Mouse (Mus musculus) midbrain, embryonic 11.5 days (tissue): Measurements from ENCODE around the gene Slc17a5. TPM values are rescaled to one million over a fixed set of nuclear protein-coding genes. Genes with fewer than 3 reads are reported as not detected.
"Not testable (repeated sequence)": the region's sequence is repeated elsewhere in the genome, so short reads cannot be mapped to it uniquely, and the experiment has no call there.

ENCODE experiments used
- ATAC-seq: fragments of 200-750 bp; cut with Nextera tagmentation; 2 replicates; pipeline ENCODE4 v1.8.0; 2017; ENCODE audit warnings: moderate TSS enrichment, moderate library complexity; ENCODE audit not compliant: low FRiP score
- DNase-seq: peaks from one replicate; pipeline ENCODE4 v3.0.0; 2015; ENCODE audit warnings: low spot score; ENCODE audit errors: missing footprints
- H3K27ac ChIP-seq: fragments of 300-500 bp; sonication (generic); 2 replicates; pipeline ENCODE4 v1.5.1; 2014; ENCODE audit warnings: low read depth, low read length
- H3K27me3 ChIP-seq: fragments of 300-500 bp; sonication (generic); 2 replicates; pipeline ENCODE4 v1.6.1; 2014; ENCODE audit warnings: mild to moderate bottlenecking, low read length, moderate library complexity, mixed read lengths; ENCODE audit not compliant: control insufficient read depth, insufficient read depth
- H3K36me3 ChIP-seq: fragments of 300-500 bp; sonication (generic); 2 replicates; pipeline ENCODE4 v1.6.1; 2014; ENCODE audit warnings: mild to moderate bottlenecking, low read length, moderate library complexity, mixed read lengths; ENCODE audit not compliant: control insufficient read depth, insufficient read depth
- H3K4me1 ChIP-seq: fragments of 300-500 bp; sonication (generic); 2 replicates; pipeline ENCODE4 v1.6.1; 2014; ENCODE audit warnings: low read length; ENCODE audit not compliant: control insufficient read depth, insufficient read depth
- H3K4me2 ChIP-seq: fragments of 300-500 bp; sonication (generic); 2 replicates; pipeline ENCODE4 v1.6.1; 2014; ENCODE audit warnings: mild to moderate bottlenecking, moderate library complexity
- H3K4me3 ChIP-seq: fragments of 300-500 bp; sonication (generic); 2 replicates; pipeline ENCODE4 v1.5.1; 2014; ENCODE audit warnings: low read depth, low read length
- H3K9ac ChIP-seq: fragments of 300-500 bp; sonication (generic); 2 replicates; pipeline ENCODE4 v1.6.1; 2014; ENCODE audit warnings: low read length
- H3K9me3 ChIP-seq: fragments of 300-500 bp; sonication (generic); 2 replicates; pipeline ENCODE4 v1.6.1; 2016; ENCODE audit warnings: low read length; ENCODE audit not compliant: control insufficient read depth
- WGBS: fragments of 180-500 bp; shearing (Covaris S2); extraction: QIAGEN DNeasy Blood & Tissue Kit; methylation state at CpG from one replicate; pipeline ENCODE4 v1.1.7; 2014; 5-methylcytosine and 5-hydroxymethylcytosine counted together
- polyA plus RNA-seq: library from polyadenylated mRNA; unstranded; fragments of >200 nt; fragmentation: Nextera tagmentation; extraction: Ambion mirVana; gene quantifications from 2 replicates; pipeline ENCODE4 v1.2.1, GENCODE M21; 2014

Gene Slc17a5
- polyA plus RNA-seq, 1 experiment from 2014 or later, result 9.8 TPM

- peak overlapping the region; percentile 37 for H3K9ac ChIP-seq
- under 1% methylated on average over 6 of the region's 6 CpGs for WGBS
- no peaks in the 10 kb centered on the region for H3K36me3 ChIP-seq
- no peaks in the 10 kb centered on the region for H3K27me3 ChIP-seq
- no peaks in the 10 kb centered on the region for H3K9me3 ChIP-seq
- H3K27ac ChIP-seq, result peak overlapping the region; percentile 85
- no peak overlapping the region for H3K4me3 ChIP-seq
- peak overlapping the region; percentile 1; the same call in 1 of the 2 replicates for H3K4me2 ChIP-seq
- peaks cover 17% of the 10 kb centered on the region for H3K4me1 ChIP-seq
- ATAC-seq, result peak; percentile 85
- DNase-seq, result peak; percentile 93
These were observed 84.4 kb downstream of the Slc17a5 start for GRCm38 (mm10) chr9:78503223-78504079.

- Histone ChIP-seq H3K9ac (no peak overlapping the region), H3K4me2 (no peak overlapping the region), H3K36me3 (no peaks in the 10 kb centered on the region), H3K4me3 (no peak overlapping the region), H3K27ac (no peak overlapping the region), H3K27me3 (no peaks in the 10 kb centered on the region), H3K9me3 (no peaks in the 10 kb centered on the region), H3K4me1 (peaks cover 17% of the 10 kb centered on the region)
- WGBS, result 83% methylated on average over 4 of the region's 4 CpGs
- DNase-seq (no peak), ATAC-seq (no peak)
These were observed 86.6 kb downstream of the Slc17a5 start for GRCm38 (mm10) chr9:78501284-78501683.

- Histone ChIP-seq H3K27me3 (no peaks in the 10 kb centered on the region), H3K9me3 (no peaks in the 10 kb centered on the region), H3K27ac (no peak overlapping the region), H3K9ac (no peak overlapping the region), H3K4me2 (no peak overlapping the region), H3K4me3 (no peak overlapping the region), H3K4me1 (peaks cover 17% of the 10 kb centered on the region), H3K36me3 (no peaks in the 10 kb centered on the region)
- no peak for DNase-seq
- ATAC-seq, result no peak
- WGBS, result 77% methylated on average over 3 of the region's 3 CpGs
These were observed 87.5 kb downstream of the Slc17a5 start for GRCm38 (mm10) chr9:78500386-78500785.

GRCm38 (mm10) chr9:78493171-78493570, 94.7 kb downstream of the Slc17a5 start:
- DNase-seq (no peak), ATAC-seq (no peak)
- Histone ChIP-seq H3K9ac (no peak overlapping the region), H3K4me2 (no peak overlapping the region), H3K9me3 (no peaks in the 10 kb centered on the region), H3K27me3 (no peaks in the 10 kb centered on the region), H3K4me1 (peaks cover 3% of the 10 kb centered on the region; the same call in 1 of the 2 replicates), H3K36me3 (no peaks in the 10 kb centered on the region), H3K27ac (no peak overlapping the region), H3K4me3 (no peak overlapping the region)
- WGBS, result 89% methylated on average over 7 of the region's 7 CpGs

- H3K4me3 ChIP-seq, result no peak overlapping the region
- 90% methylated on average over 3 of the region's 3 CpGs for WGBS
- no peaks in the 10 kb centered on the region for H3K9me3 ChIP-seq
- ATAC-seq (no peak), DNase-seq (no peak)
- H3K9ac ChIP-seq, result no peak overlapping the region
- no peak overlapping the region for H3K4me2 ChIP-seq
- no peak overlapping the region for H3K27ac ChIP-seq
- peaks cover 3% of the 10 kb centered on the region; the same call in 1 of the 2 replicates for H3K4me1 ChIP-seq
- no peaks in the 10 kb centered on the region for H3K27me3 ChIP-seq
- H3K36me3 ChIP-seq, result no peaks in the 10 kb centered on the region
These were observed 95.6 kb downstream of the Slc17a5 start for GRCm38 (mm10) chr9:78492254-78492653.

- ATAC-seq, result no peak
- Histone ChIP-seq H3K36me3 (no peaks in the 10 kb centered on the region), H3K27ac (no peak overlapping the region), H3K9ac (no peak overlapping the region), H3K4me2 (no peak overlapping the region), H3K27me3 (no peaks in the 10 kb centered on the region), H3K9me3 (no peaks in the 10 kb centered on the region), H3K4me3 (no peak overlapping the region), H3K4me1 (peaks cover 3% of the 10 kb centered on the region; the same call in 1 of the 2 replicates)
- 90% methylated on average over 3 of the region's 3 CpGs for WGBS
- no peak for DNase-seq
These were observed 96.7 kb downstream of the Slc17a5 start for GRCm38 (mm10) chr9:78491169-78491568.

- Histone ChIP-seq H3K4me2 (peak within 1 kb of the TSS; percentile 55), H3K4me3 (peak within 1 kb of the TSS; percentile 34), H3K9ac (peak within 1 kb of the TSS; percentile 70), H3K27ac (no peak within 1 kb of the TSS; the same call in 1 of the 2 replicates), H3K4me1 (peaks cover 3% of the 10 kb centered on the region; the same call in 1 of the 2 replicates), H3K36me3 (no peaks in the 10 kb centered on the region), H3K9me3 (no peaks in the 10 kb centered on the region), H3K27me3 (no peaks in the 10 kb centered on the region)
- ATAC-seq (peak; percentile 80), DNase-seq (peak; percentile 94)
- 4% methylated on average over 19 of the region's 20 CpGs for WGBS
These were observed 98.9 kb downstream of the Slc17a5 start, which contains the start of gene Eef1a1 for GRCm38 (mm10) chr9:78488890-78489420. Eef1a1 (minus strand) TSS chr9:78489151.

- H3K4me3 ChIP-seq, ATAC-seq, H3K9me3 ChIP-seq, H3K9ac ChIP-seq, H3K4me1 ChIP-seq, H3K4me2 ChIP-seq, H3K27ac ChIP-seq, DNase-seq, H3K36me3 ChIP-seq, H3K27me3 ChIP-seq: not testable (repeated sequence)
- WGBS, result 96% methylated on average over 5 of the region's 5 CpGs
These were observed 99.8 kb downstream of the Slc17a5 start for GRCm38 (mm10) chr9:78488021-78488420.
